Mouse (Mus musculus) MN1 (cell line): Measurements from ENCODE around the gene Pjvk.

Source experiments
- DNase-seq: peaks from one replicate; pipeline ENCODE4 v3.0.0-alpha.2; 2016; ENCODE audit warnings: low spot score

Gene Pjvk

DNA sequence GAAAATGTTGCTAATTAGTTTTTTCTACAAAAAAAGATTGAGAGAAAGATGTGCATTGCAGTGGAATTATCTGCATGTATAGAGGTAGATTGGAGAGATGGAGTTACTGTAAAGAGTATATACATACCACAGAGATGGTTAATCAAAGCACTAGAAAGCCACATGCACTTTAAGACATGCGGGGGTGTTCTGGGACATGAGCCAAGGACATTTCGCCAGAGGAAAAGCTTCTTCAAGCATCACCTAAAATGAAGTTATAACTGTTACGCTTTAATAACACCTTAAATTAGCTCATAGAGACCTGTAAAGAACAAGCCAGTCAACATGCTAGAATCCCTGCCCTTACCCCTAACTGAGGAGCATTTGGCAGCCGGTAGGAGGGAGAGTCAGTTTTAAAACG is 18.9 kb downstream of the Pjvk start:
- no peak for DNase-seq

- DNase-seq, result no peak
These were observed 23.4 kb downstream of the Pjvk start for GRCm38 (mm10) chr2:76671641-76672040.

- DNase-seq, result peak; percentile 30
These were observed 24.0 kb downstream of the Pjvk start for GRCm38 (mm10) chr2:76672134-76672745.

DNA sequence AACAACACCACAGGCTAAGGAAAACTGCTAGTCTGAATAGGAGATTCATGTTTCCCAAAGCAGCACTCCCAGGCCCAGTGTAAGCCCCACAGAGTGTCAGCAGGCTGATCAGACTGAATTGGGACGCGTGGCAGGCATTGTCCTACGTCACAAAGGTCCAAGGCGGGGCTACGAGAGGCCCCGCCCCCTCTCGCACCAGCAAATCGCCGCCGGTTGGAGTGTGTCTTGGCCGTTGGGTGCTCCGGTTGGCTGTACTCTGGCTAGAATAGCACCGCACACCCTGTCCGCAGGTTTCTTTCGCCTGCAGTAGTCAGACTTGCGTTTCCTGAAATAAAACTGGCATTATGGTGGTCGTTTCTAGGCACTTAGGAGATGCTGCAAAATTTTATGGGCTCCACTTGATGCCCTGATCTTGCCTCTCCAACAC is 24.7 kb downstream of the Pjvk start, which contains the start of gene Fkbp7:
Gene Fkbp7 (minus strand): TSS at position 151 of the 427 bp plus-strand sequence.
- peak; percentile 96 for DNase-seq

GRCm38 (mm10) chr2:76673472-76674081 is 25.3 kb downstream of the Pjvk start:
- peak; percentile 94 for DNase-seq

DNA sequence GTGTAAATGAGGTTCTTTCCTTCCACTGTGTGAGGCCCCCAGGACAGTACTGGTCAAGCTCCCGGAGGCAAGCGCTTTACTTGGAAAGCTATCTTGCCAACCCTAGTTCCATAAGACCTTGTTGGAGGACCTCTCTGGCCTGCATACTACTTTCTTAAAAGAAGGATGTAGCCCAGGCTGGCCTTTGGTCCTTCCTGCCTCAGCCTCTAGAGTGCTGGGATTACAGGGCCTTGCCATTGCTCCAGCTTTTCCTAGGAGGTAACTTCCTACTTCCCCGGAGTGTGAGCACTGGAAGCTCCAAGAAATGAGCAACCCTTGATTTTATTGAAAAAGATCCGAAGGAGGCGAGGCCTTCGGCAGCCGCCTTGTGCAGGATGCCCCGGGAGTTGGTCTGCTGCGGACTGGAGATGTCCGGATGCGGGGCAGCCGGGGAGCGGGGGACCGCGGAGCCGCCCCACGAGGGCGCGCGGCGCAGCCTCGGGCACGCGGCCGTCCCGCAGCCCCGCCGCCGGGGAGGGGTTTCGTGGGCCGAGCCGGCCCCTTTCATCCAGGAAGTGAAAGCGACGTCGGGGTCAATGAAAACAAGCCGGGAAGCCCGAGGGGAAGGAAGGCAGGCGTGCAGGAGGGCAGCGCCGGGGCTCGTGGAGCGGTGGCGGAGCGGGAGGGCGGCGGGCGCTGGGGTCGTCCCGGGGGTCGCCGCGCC is 26.6 kb downstream of the Pjvk start, which contains the start of gene Plekha3:
Gene Plekha3 (plus strand): TSS at position 557 of the 703 bp plus-strand sequence.
- peak; percentile 88 for DNase-seq

DNA sequence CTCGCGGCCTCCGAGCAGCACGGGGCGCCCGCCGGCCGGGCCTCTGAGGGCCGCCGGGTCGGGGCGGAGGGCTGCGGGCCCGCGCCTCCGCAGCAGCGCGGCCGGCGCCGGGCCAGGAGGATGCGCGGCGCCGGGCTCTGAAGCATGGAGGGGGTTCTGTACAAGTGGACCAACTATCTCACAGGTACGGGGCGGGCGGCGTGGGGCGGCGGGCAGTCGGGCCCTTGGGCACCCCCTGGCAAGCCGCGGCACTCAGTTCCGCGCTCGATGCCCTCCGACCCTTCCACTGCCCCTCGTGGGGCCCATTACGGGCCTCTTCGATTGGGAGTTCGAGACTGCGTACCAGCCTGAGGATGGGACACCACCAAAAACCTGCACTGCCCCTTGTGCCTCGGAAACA is 27.2 kb downstream of the Pjvk start:
- DNase-seq, result peak; percentile 54

DNA sequence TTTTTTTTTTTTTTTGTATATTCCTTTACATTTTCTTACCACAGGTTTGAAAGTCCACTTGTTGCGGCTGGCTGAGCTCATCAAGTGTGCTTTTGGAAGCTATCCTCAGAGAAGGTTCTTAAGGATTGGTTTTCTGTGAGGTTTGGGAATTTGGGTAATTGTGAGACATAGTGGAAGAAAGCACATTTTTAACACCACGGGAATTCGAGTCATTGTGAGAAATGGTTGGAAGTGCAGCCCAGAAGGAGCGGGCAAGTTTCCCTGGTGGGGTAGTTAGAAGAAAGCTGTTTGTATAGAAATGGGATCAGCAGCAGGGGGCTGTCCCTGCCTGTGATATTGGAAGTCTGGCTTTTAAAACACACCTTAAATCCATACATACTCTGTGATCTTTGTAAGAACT is 27.7 kb downstream of the Pjvk start:
- peak; percentile 15 for DNase-seq

DNA sequence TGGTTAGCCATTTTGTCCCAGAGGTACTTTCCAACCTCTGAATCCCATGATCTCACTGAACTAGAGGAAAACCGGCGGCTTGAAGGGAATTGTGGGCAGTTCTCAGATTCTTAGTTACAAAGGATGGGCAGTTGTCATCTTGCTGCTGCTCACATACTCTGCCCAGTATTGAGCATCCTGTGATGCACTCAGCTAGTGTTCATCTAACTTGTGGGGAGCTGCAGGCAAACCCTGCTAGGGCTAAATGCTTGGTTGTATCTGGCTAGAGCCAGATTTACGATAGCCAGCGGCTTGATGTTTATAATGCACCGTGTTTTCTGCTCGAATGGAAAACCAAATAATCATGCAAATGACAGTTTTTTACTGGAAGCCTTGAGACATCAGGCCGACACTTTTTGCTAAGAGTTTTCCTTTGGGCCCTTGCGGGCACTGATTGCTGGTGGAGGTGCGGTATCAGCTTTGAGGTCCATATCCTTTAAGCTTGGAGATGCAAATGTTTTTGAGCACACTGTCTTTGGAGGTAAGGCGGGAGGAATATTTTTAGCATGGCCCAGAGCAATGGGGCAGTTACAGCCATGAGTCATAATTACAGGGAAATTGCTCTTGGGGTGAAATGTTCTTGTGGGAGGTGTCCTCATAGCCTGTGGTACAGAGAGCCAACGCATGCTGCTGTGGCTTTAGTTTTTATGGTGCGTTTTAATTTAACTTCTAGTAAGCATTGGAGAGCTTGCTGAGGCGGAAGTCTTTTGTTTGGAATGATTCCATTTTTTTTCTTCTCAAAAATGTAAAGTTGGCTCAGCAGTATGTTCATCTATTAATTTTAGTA is 28.3 kb downstream of the Pjvk start:
- peak; percentile 33 for DNase-seq

DNA sequence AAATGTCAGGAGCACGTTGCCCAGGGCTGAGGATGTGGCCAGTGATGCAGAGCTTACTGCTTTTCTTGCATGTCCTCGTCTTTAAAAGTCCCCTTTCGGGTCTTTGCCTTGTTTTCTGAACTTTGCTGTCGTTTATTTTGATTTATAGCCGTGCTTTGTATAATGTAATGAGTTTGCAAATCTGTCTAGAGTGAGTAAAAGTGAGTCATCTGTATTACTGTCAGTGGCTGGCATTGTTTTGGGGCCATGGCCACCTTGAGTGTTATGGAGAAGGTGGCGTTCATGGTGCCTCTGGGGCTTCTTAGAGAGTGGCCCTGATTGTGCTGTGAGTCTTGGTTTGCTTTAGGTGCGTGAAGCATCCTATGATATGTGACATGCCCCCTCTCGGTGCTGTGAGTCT is 34.0 kb downstream of the Pjvk start:
- no peak for DNase-seq

- no peak for DNase-seq
These were observed 38.7 kb downstream of the Pjvk start for GRCm38 (mm10) chr2:76686986-76687385.

DNA sequence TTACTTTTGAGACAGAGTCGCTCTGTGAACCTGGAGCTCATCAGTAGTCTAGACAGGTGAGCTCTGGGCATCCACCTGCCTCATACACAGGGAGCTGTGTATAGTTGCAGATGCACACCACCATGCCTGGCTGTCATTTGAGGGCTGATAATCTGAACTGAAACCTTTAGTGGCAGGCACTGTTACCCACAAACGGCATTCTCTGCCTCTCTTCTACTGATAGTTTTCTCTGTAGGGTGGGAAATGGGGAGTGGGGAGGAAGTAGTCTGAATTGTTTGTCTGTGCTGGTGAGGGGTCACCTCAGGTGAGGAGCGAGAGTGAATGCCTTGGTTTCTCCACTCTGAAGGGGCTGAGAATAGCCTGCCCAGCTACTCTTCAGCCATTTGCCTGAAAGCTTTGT is 39.3 kb downstream of the Pjvk start:
- DNase-seq, result no peak

DNA sequence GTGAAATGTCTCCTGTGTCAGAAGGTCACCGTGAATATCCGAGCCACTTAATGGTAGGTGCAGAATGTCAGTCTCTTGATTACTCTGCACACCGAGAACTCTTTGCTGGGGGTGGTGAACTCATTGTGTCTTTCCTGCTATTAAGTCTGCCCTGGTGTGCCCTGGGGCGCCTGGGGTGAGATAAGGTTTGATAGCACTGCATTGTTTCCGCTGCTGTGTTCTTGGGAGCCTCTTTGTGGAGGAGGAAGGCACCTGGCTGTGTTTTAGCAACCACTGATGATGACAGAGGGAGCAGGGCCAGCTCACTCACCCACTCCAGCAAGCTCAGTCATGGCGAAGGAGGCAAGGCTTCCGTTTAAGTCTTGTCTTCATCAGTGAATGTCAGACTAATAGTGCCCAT is 39.9 kb downstream of the Pjvk start:
- DNase-seq, result no peak

DNA sequence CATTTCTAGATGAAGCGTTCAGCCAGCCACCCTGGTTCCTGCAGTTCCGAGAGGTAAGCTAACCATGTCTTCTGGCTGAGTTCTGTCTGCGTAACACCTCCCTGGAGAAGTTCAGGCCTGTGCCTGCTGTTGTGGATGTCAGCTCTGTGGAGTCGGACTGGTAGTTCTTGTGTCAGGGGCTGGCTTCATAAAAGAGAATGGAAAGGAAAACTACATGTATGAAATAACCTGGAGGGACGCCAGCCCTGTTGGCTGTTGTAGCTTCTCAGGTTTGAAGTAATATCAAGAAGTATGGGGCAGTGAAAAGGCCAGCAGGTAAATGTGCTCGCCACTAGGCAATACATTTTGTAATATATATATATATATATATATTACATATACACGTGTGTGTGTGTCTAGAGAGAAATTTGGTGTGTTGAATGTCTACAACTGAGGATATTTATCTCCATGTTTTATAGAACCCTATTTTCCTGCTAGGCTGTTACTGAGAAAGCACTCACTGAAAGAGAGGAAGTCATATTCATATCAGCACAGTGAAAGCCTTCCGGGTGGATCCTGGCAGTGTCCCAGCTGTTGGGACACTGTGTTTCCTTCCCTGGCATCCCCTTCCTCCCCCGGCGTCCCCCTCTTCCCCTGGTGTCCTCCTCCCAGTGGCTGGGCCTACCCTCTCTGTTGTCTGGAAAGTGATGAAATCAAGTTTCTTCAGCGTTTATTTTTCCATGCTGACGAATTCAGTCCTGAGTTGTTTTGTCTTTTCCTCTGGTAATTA is 42.3 kb downstream of the Pjvk start:
- no peak for DNase-seq

GRCm38 (mm10) chr2:76693765-76694164 is 45.5 kb downstream of the Pjvk start:
- no peak for DNase-seq

DNA sequence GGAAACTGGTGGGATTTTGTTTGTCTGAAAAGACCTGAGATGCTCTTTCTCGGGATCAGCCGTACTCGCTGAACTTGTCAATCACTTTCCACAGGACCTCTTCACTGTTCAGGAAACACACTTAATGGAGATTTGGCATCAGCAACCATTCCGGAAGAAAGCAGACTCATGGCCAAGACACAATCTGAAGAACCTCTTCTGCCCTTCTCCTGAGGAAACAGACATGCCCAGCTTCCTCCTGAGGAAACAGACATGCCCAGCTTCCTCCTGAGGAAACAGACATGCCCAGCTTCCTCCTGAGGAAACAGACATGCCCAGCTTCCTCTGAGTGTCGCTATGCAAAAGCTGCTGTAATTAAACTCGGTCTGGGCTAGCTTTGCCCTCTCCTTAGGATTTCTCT is 47.0 kb downstream of the Pjvk start:
- DNase-seq, result no peak

GRCm38 (mm10) chr2:76702188-76702587 is 53.9 kb downstream of the Pjvk start:
- no peak for DNase-seq

DNA sequence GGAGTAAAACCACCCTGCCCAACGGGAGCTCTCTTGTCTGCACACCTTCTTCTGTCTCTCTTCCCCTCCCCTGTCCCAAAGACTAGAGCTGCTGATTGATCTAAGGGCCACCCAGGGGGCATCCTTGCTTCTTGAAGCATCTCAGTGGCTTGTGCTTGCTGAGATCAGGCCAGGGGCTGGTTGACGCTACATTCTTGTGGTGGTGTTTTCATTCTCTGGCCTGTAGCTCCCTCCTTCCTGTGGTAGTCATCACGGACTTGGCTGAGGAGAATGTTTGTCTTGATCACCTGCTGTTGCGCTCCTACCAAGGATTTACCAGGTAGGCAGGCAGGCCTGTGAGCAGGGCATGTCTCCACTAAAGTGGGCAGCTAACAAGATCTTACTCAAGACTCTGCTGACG is 54.5 kb downstream of the Pjvk start:
- DNase-seq, result no peak

DNA sequence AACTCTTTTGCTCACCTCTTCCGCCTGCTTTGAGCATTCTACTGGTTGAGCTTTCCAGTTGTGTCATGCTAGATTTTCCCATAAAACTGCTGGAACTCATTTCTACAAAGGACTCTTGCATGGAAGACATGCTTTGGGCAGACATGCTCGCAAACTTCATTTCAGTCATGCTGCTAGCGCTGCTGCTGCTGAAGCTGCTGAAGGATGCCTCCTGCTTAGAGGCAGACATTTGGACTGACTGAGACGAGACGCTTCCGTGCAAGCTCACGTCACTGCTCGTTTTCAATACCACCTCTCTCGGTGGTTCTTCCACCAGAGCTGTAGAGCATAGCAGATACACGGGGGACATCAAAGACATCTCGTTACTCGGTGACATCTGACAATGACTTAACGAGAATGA is 57.4 kb downstream of the Pjvk start:
- DNase-seq, result no peak
